In genomic region chr1:127380749-127381501, GRCm38 (mm10) we compare ENCODE assay signal across 11 mouse cellular contexts.
DNase-seq lines count a peak whose midpoint lies in the region; ATAC-seq and TF ChIP-seq lines count a peak whose summit lies in the region.
"Had no signal": no experiment of that assay in that cellular context is flagged by ENCODE, and none has a peak within 500 bp of the region (broad histone marks: within the 10 kb centered on the region; RNA-seq: fewer than 3 reads in every experiment).

No protein-coding gene starts in this region.

- H3K36me3 ChIP-seq in intestine, embryonic 15.5 days = no peaks in the 10 kb centered on the region
- peaks cover 25% of the 10 kb centered on the region; the same call in 1 of the 2 replicates for H3K36me3 ChIP-seq in intestine, postnatal 0 days (ENCODE audit: control insufficient read depth, insufficient read depth)
- H3K36me3 ChIP-seq in hindbrain, embryonic 15.5 days = no peaks in the 10 kb centered on the region; the same call in none of the 2 replicates

- no peak for TF ChIP-seq CTCF in intestine, postnatal 0 days (IDR thresholded peaks at IDR 0.05; ENCODE audit: low read depth)

- no peaks in the 10 kb centered on the region for H3K4me1 ChIP-seq in intestine, embryonic 15.5 days (replicated peaks)
- no peaks in the 10 kb centered on the region for H3K4me1 ChIP-seq in intestine, postnatal 0 days (replicated peaks; ENCODE audit: control insufficient read depth, insufficient read depth, low read length)
- H3K4me1 ChIP-seq in hindbrain, embryonic 15.5 days (replicated peaks) = peaks cover 21% of the 10 kb centered on the region

- peak; percentile 51; the same call in 1 of the 2 replicates for ATAC-seq in intestine, embryonic 15.5 days
- no peak for ATAC-seq in intestine, postnatal 0 days
- ATAC-seq in hindbrain, embryonic 15.5 days (ENCODE audit: low FRiP score, low read depth) = no peak

- no peak overlapping the region for H3K27ac ChIP-seq in intestine, embryonic 15.5 days
- no peak overlapping the region for H3K27ac ChIP-seq in intestine, postnatal 0 days (ENCODE audit: low read depth, low read length)
- peak overlapping the region; percentile 55 for H3K27ac ChIP-seq in hindbrain, embryonic 15.5 days (replicated peaks)
- H3K27ac ChIP-seq: macrophage had no signal

- no peak overlapping the region for H3K9ac ChIP-seq in intestine, embryonic 15.5 days
- H3K9ac ChIP-seq in intestine, postnatal 0 days (ENCODE audit: low read depth, low read length) = no peak overlapping the region
- no peak overlapping the region for H3K9ac ChIP-seq in hindbrain, embryonic 15.5 days

- DNase-seq in A20 (ENCODE audit: low read depth, low spot score) = peak; percentile 88
- peak; percentile 70 for DNase-seq in adrenal gland, adult 2 months
- DNase-seq in T-cell, adult 2 months (ENCODE audit: low spot score) = no peak
- no peak for DNase-seq in embryo, embryonic 9.5 days (ENCODE audit: extremely low spot score)
- no peak for DNase-seq in layer of hippocampus, adult 18-20 months (ENCODE audit: low spot score in 2 of 2)
- DNase-seq: layer of hippocampus, adult 9-11 months; right cerebral cortex, postnatal 14 days had no signal

- WGBS in intestine, embryonic 15.5 days = 56% methylated on average over 13 of the region's 13 CpGs
- 63% methylated on average over 13 of the region's 13 CpGs for WGBS in intestine, postnatal 0 days
- 41% methylated on average over 13 of the region's 13 CpGs for WGBS in hindbrain, embryonic 15.5 days

- H3K4me2 ChIP-seq in intestine, embryonic 15.5 days (replicated peaks) = no peak overlapping the region
- H3K4me2 ChIP-seq in intestine, postnatal 0 days (replicated peaks; ENCODE audit: low read depth) = no peak overlapping the region
- no peak overlapping the region for H3K4me2 ChIP-seq in hindbrain, embryonic 15.5 days

- H3K4me3 ChIP-seq in intestine, embryonic 15.5 days (replicated peaks) = no peak overlapping the region
- no peak overlapping the region for H3K4me3 ChIP-seq in intestine, postnatal 0 days (ENCODE audit: low read depth, low read length)
- H3K4me3 ChIP-seq in hindbrain, embryonic 15.5 days = no peak overlapping the region

- no peaks in the 10 kb centered on the region for H3K27me3 ChIP-seq in intestine, embryonic 15.5 days (replicated peaks)
- no peaks in the 10 kb centered on the region for H3K27me3 ChIP-seq in intestine, postnatal 0 days (replicated peaks; ENCODE audit: control insufficient read depth, insufficient read depth, low read length)
- no peaks in the 10 kb centered on the region for H3K27me3 ChIP-seq in hindbrain, embryonic 15.5 days

- H3K9me3 ChIP-seq in intestine, embryonic 15.5 days = no peaks in the 10 kb centered on the region
- no peaks in the 10 kb centered on the region for H3K9me3 ChIP-seq in intestine, postnatal 0 days (ENCODE audit: control insufficient read depth)
- H3K9me3 ChIP-seq in hindbrain, embryonic 15.5 days = no peaks in the 10 kb centered on the region

Comparison
In these comparisons a context has a peak if more than half of its experiments do, and no peak if none do; other contexts are left out.
1. DNase-seq: peak in A20 (single experiment) and adrenal gland, adult 2 months (single experiment); none in T-cell, adult 2 months (single experiment), embryo, embryonic 9.5 days (single experiment) and layer of hippocampus, adult 18-20 months (0 of 2).